Mouse (Mus musculus): ENCODE data around the gene Lfng. TPM values are rescaled to one million over a fixed set of nuclear protein-coding genes. Genes with fewer than 3 reads are reported as not detected.

Lfng gene
- polyA plus RNA-seq, 1 experiment from 2014 or later = 7.1 TPM

DNA sequence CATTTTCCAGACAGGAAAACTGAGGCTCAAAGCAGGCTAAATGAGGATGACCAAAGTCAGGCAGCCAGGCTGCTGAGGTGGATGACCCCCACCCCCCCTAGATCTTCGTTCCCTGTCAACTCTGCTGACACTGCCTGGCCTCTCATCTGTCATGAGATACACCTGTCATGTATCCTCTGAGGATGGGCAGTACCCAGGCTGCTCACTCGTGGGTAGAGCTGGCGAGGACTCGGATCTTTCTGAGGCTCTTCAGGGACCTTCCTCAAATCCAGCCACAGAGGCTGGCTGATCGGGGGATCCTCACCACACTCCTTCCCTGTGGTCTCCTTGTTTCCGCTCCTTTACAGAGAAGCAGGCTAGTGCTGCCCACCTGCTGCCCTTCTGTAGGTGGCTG lies 9.0 kb downstream of the Lfng start:
- no peak overlapping the region for H3K4me3 ChIP-seq (ENCODE audit: low read depth, low read length)
- TF ChIP-seq CTCF (IDR thresholded peaks at IDR 0.05; ENCODE audit: low read depth) = no peak
- H3K27me3 ChIP-seq (replicated peaks; ENCODE audit: control insufficient read depth, insufficient read depth, low read length) = no peaks in the 10 kb centered on the region; the same call in 1 of the 2 replicates
- H3K27ac ChIP-seq (ENCODE audit: low read depth, low read length) = peak overlapping the region; percentile 28; the same call in 1 of the 2 replicates
- peaks cover 15% of the 10 kb centered on the region; the same call in 1 of the 2 replicates for H3K36me3 ChIP-seq (ENCODE audit: control insufficient read depth, insufficient read depth)
- H3K4me1 ChIP-seq (replicated peaks; ENCODE audit: control insufficient read depth, insufficient read depth, low read length) = peaks cover 7% of the 10 kb centered on the region
- WGBS = 85% methylated on average over 6 of the region's 6 CpGs
- no peak overlapping the region for H3K9ac ChIP-seq (ENCODE audit: low read depth, low read length)
- no peak overlapping the region for H3K4me2 ChIP-seq (replicated peaks; ENCODE audit: low read depth)
- no peak for ATAC-seq
- no peaks in the 10 kb centered on the region for H3K9me3 ChIP-seq (ENCODE audit: control insufficient read depth)

DNA sequence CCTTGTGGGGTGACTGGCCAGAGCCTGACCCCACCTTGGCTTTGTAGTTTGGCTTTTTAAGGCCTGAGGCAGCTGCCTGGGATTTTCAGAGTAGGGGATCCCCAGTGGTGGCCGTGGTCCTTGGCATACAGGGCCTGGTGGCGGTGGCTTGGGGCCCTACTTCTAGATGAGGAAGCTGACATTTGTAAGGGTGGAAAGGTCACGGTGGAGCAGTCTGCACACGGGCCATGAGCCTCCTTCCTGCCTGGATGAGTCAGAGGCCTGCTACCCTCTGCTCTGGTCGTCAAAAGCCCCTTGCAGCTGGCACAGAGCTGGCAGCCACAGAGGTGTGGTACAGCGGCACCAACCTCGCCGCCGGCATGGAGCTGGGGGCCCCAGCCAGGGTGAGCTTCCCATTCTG lies 9.6 kb downstream of the Lfng start:
- H3K36me3 ChIP-seq (ENCODE audit: control insufficient read depth, insufficient read depth) = peaks cover 18% of the 10 kb centered on the region; the same call in 1 of the 2 replicates
- 47% methylated on average over 9 of the region's 9 CpGs for WGBS
- no peak overlapping the region; the same call in 1 of the 2 replicates for H3K27ac ChIP-seq (ENCODE audit: low read depth, low read length)
- no peaks in the 10 kb centered on the region; the same call in 1 of the 2 replicates for H3K27me3 ChIP-seq (replicated peaks; ENCODE audit: control insufficient read depth, insufficient read depth, low read length)
- no peaks in the 10 kb centered on the region for H3K9me3 ChIP-seq (ENCODE audit: control insufficient read depth)
- no peak for ATAC-seq
- no peak overlapping the region for H3K4me3 ChIP-seq (ENCODE audit: low read depth, low read length)
- H3K4me2 ChIP-seq (replicated peaks; ENCODE audit: low read depth) = no peak overlapping the region
- TF ChIP-seq CTCF (IDR thresholded peaks at IDR 0.05; ENCODE audit: low read depth) = no peak
- no peak overlapping the region for H3K9ac ChIP-seq (ENCODE audit: low read depth, low read length)
- peaks cover 2% of the 10 kb centered on the region; the same call in 1 of the 2 replicates for H3K4me1 ChIP-seq (replicated peaks; ENCODE audit: control insufficient read depth, insufficient read depth, low read length)

- TF ChIP-seq CTCF (IDR thresholded peaks at IDR 0.05; ENCODE audit: low read depth) = no peak
- H3K27ac ChIP-seq (ENCODE audit: low read depth, low read length) = no peak overlapping the region; the same call in 1 of the 2 replicates
These were observed 10.6 kb downstream of the Lfng start for GRCm38 (mm10) chr5:140617714-140618113.

GRCm38 (mm10) chr5:140619151-140619771 lies 12.1 kb downstream of the Lfng start:
- Histone ChIP-seq H3K9me3 (ENCODE audit: control insufficient read depth) (no peaks in the 10 kb centered on the region), H3K27me3 (replicated peaks; ENCODE audit: control insufficient read depth, insufficient read depth, low read length) (no peaks in the 10 kb centered on the region), H3K4me2 (replicated peaks; ENCODE audit: low read depth) (no peak overlapping the region), H3K27ac (ENCODE audit: low read depth, low read length) (no peak overlapping the region), H3K4me1 (replicated peaks; ENCODE audit: control insufficient read depth, insufficient read depth, low read length) (no peaks in the 10 kb centered on the region; the same call in 1 of the 2 replicates), H3K9ac (ENCODE audit: low read depth, low read length) (no peak overlapping the region), H3K4me3 (ENCODE audit: low read depth, low read length) (no peak overlapping the region), H3K36me3 (ENCODE audit: control insufficient read depth, insufficient read depth) (peaks cover 32% of the 10 kb centered on the region)
- 0 out of 2 replicates have a peak, but pooled peaks have one; percentile 22 for ATAC-seq
- peak; percentile 94 for TF ChIP-seq CTCF (IDR thresholded peaks at IDR 0.05; ENCODE audit: low read depth)
- 26% methylated on average over 6 of the region's 6 CpGs for WGBS

More at GRCm38 (mm10) chr5:140617714-140618113, 10.6 kb downstream of the Lfng start:
- Histone ChIP-seq H3K9me3 (ENCODE audit: control insufficient read depth) (no peaks in the 10 kb centered on the region), H3K9ac (ENCODE audit: low read depth, low read length) (no peak overlapping the region), H3K27me3 (replicated peaks; ENCODE audit: control insufficient read depth, insufficient read depth, low read length) (no peaks in the 10 kb centered on the region), H3K4me3 (ENCODE audit: low read depth, low read length) (no peak overlapping the region), H3K4me1 (replicated peaks; ENCODE audit: control insufficient read depth, insufficient read depth, low read length) (no peaks in the 10 kb centered on the region; the same call in 1 of the 2 replicates), H3K36me3 (ENCODE audit: control insufficient read depth, insufficient read depth) (peaks cover 25% of the 10 kb centered on the region), H3K4me2 (replicated peaks; ENCODE audit: low read depth) (no peak overlapping the region)
- no peak for ATAC-seq
- 60% methylated on average over 5 of the region's 5 CpGs for WGBS

DNA sequence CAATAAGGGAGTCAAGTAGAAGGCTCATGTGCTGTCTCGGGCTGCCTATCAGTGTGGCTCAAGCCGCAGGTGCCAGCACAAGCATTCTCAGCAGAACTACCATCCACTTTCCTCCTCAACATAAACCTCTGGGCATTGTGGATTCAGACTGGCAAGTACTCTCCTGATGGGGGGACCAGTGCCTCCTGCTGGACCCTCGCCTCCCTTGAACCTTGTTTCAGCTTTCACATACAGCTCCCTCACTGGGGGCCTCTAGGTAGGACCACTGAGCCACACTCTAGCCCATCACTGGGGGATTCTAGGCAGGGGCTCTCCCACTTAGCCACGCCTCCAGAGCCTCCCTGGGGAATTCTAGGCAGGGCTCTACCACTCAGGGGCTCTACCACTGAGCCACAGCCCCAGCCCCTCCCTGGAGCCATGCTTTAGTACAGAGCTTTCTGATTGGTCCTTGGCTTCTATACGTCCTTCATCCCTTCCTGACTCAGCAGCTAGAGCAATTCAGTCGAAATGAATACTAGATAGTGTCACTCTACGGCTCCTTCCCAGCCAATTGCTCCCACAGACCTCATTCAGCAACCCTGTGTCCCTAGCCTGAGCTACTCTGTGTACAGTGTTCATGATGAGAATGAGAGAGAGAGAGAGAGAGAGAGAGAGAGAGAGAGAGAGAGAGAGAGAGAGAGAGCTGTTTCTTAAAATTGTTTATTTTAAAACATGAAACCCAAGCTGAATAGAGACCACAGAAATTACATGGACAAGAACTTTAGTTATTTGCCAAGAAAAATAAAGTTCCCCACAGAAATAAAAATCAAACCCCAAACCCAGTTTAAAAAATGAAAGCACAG lies 13.0 kb downstream of the Lfng start:
- peaks cover 34% of the 10 kb centered on the region for H3K36me3 ChIP-seq (ENCODE audit: control insufficient read depth, insufficient read depth)
- no peaks in the 10 kb centered on the region for H3K27me3 ChIP-seq (replicated peaks; ENCODE audit: control insufficient read depth, insufficient read depth, low read length)
- H3K4me3 ChIP-seq (ENCODE audit: low read depth, low read length) = no peak overlapping the region
- no peak overlapping the region for H3K9ac ChIP-seq (ENCODE audit: low read depth, low read length)
- H3K4me1 ChIP-seq (replicated peaks; ENCODE audit: control insufficient read depth, insufficient read depth, low read length) = no peaks in the 10 kb centered on the region; the same call in 1 of the 2 replicates
- no peak for ATAC-seq
- no peak overlapping the region for H3K4me2 ChIP-seq (replicated peaks; ENCODE audit: low read depth)
- no peaks in the 10 kb centered on the region for H3K9me3 ChIP-seq (ENCODE audit: control insufficient read depth)
- TF ChIP-seq CTCF (IDR thresholded peaks at IDR 0.05; ENCODE audit: low read depth) = no peak
- WGBS = 51% methylated on average over 7 of the region's 7 CpGs
- H3K27ac ChIP-seq (ENCODE audit: low read depth, low read length) = no peak overlapping the region

- no peaks in the 10 kb centered on the region for H3K9me3 ChIP-seq (ENCODE audit: control insufficient read depth)
- no peak overlapping the region for H3K4me2 ChIP-seq (replicated peaks; ENCODE audit: low read depth)
- no peaks in the 10 kb centered on the region for H3K27me3 ChIP-seq (replicated peaks; ENCODE audit: control insufficient read depth, insufficient read depth, low read length)
- H3K4me3 ChIP-seq (ENCODE audit: low read depth, low read length) = no peak overlapping the region
- H3K9ac ChIP-seq (ENCODE audit: low read depth, low read length) = no peak overlapping the region
- no peak for TF ChIP-seq CTCF (IDR thresholded peaks at IDR 0.05; ENCODE audit: low read depth)
- H3K4me1 ChIP-seq (replicated peaks; ENCODE audit: control insufficient read depth, insufficient read depth, low read length) = no peaks in the 10 kb centered on the region; the same call in 1 of the 2 replicates
- ATAC-seq = no peak
- WGBS = 77% methylated on average over 9 of the region's 9 CpGs
- peaks cover 40% of the 10 kb centered on the region for H3K36me3 ChIP-seq (ENCODE audit: control insufficient read depth, insufficient read depth)
- no peak overlapping the region for H3K27ac ChIP-seq (ENCODE audit: low read depth, low read length)
These were observed 14.0 kb downstream of the Lfng start for GRCm38 (mm10) chr5:140621092-140621491.

All from intestine, postnatal 0 days (tissue).